Mouse (Mus musculus): ENCODE measurements around the gene Hbs1l.
A peak's percentile ranks its signal among the peaks of the same experiment; 100 is the strongest.

Gene Hbs1l

DNA sequence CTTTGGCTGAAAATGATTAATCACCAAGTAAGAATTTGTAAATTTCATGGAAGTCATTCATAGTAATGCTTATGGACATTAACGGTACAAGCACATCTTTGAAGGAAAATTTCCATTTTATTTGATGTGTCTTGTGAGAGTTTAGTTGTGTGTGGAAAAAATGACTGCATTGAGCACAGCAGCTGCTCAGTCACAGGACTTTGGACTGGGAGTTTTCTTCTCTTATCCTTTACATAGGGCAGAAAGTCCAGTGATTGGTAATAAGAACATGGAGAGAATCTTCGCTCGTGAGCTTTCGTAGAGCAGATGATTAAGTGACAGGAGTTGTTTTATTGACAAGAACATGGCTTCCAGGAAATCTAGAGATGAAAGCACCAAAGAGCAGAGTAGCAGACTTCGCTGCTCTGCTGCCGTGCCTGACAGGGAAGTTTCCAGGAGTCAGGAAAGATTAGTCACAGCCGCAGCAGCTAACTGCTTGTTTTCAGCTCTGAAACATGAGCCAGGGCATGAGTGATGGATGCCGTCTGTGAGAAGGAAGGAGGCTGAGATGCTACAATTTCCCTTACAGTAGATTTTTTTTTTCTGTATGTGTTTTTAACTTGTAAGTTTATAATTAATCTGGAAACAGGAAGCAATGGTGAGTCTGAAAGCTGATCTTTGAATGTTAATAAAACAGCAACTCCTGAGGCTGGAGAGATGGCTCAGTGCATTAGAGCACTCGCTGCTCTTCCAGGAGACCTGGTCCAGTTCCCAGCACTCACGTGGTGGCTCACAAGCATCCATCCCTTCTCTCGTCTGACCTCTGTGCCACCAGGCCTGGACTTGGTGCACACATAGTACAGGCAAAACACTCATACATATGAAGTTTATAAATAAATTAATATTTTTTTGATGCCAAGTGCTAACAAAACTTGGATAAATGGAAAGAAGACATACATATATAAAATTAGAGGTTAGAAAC, 9.2 kb downstream of the Hbs1l start:
- DNase-seq (ENCODE audit: low spot score in 2 of 2), result no peak

DNA sequence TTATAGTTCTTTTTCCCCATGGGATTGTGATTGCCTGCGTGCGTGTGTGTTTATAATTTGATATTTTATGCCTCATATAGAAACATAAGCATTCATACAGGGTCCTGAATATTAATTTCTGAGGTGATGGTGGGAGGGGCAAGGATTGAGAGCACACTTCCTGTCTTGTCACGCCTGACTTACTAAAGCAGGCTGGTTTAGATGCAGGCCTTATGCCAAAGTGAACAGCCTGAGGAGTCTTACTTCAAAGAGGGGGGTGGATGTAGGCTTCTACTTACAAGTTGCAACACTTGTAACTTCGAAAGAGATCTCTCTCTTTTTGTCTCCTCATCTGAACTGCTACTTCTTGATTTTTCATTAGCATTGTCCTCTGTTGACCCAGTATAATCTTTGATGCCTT, 18.0 kb downstream of the Hbs1l start:
- no peak for DNase-seq (ENCODE audit: low spot score in 2 of 2)

GRCm38 (mm10) chr10:21316123-21316522, 20.3 kb downstream of the Hbs1l start:
- no peak for DNase-seq (ENCODE audit: low spot score in 2 of 2)

DNA sequence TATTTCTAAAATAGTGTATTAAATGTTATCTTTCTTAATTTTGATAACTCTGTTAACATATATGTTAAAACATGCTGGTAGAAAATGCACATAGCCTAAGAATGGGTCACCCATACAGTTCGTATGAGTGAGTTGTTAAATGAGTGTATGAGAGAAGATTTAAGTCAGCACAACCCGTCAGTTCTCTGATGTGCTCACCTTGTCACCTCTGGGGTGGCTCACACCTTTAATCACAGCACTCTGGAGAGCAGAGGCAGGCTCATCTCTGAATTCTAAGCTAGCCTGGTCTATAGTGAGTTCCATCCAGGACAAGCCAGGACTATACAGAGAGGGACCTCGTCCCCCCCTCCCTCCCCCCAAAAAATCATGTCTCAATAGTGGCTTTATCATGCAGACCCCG, 22.5 kb downstream of the Hbs1l start:
- DNase-seq (ENCODE audit: low spot score in 2 of 2), result no peak

GRCm38 (mm10) chr10:21318996-21319395, 23.2 kb downstream of the Hbs1l start:
- no peak for DNase-seq (ENCODE audit: low spot score in 2 of 2)

DNA sequence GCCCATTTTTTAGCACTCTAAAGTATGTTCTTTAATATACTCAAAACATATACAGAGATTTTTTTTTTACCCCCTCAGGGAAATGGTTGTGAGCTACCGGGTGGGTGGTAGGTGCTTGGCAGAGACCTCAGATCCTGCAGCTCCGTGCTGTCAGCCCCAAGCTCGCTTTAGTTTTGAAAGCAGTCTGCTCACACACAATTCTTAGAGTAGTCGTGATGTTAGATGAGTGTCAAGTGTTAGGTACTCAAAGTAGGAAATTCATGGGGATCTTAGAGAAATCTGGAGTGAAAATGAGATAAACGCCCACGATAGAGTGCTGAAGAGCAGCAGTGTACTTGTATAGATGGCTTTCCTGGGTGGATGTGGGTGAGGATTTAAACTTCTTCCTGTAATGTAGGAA, 24.8 kb downstream of the Hbs1l start:
- no peak for DNase-seq (ENCODE audit: low spot score in 2 of 2)

GRCm38 (mm10) chr10:21326352-21326751, 30.6 kb downstream of the Hbs1l start:
- DNase-seq (ENCODE audit: low spot score in 2 of 2), result no peak

DNA sequence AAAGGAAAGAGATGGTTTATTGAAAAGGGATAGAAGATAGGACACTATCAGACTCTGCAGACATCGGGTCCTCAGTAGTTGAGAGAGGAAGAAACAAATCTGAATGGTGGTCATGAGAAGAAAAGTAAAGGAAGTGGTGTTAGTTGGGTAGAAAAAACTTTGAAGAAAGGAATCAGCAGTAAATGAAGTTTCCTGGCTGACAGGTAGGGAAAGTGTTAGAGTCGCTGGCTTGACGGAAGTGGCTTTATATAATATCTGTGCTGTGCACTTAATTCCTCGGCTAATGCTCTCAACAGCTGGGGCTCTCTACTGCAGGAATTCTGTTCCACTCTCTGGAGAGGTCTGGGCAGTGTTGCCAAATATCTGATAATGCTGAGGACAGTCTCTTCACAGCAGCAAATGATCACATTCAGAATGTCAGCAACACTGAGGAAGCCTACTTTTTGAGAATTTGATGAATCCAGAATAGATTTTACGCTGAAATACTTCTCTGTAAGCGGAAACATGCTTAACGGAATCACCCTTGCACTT, 31.9 kb downstream of the Hbs1l start:
- DNase-seq (ENCODE audit: low spot score in 2 of 2), result no peak

- DNase-seq (ENCODE audit: low spot score in 2 of 2), result no peak
Measured at GRCm38 (mm10) chr10:21334349-21335105, 38.7 kb downstream of the Hbs1l start.

DNA sequence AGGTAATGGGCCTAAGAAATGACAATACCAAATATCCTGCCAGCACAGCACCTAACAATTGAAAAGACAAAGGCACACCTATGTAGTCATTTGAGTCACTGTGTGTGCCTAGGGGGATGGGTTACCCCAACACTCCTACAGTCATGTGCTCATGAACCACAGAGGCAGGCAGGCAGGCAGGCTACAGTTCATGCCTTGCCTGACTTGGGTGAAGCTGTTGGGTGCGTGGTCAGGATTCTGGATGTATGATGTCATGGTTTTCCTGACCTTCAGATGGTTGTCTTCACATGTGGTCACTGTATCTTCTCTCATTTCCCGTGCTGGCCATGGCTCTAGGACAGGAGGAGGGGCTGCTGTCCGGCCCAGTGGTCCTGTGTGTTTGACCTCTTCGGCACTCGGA, 39.8 kb downstream of the Hbs1l start:
- DNase-seq (ENCODE audit: low spot score in 2 of 2), result no peak

DNA sequence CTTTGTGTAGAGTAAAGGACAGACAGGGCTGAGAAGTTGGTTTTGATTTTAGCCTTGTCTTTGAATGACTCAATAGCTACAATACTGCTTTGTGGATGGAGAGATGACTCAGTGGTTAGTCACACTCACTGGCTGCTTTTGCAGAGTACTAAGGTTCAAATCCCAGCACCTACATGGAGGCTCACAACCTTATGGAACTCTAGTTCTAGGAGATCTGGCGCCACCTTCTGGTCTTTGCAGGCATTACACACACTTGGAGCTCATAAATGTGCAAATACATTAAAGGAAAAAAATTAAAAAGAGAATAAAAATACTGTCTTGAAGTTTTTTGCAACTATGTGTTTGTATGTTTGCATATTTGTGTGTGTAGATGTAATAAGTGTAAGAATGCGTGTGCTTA, 41.4 kb downstream of the Hbs1l start:
- peak; percentile 42 to 69 for DNase-seq (ENCODE audit: low spot score in 2 of 2)

- DNase-seq (ENCODE audit: low spot score in 2 of 2), result no peak
Measured at GRCm38 (mm10) chr10:21341706-21342105, 45.9 kb downstream of the Hbs1l start.

DNA sequence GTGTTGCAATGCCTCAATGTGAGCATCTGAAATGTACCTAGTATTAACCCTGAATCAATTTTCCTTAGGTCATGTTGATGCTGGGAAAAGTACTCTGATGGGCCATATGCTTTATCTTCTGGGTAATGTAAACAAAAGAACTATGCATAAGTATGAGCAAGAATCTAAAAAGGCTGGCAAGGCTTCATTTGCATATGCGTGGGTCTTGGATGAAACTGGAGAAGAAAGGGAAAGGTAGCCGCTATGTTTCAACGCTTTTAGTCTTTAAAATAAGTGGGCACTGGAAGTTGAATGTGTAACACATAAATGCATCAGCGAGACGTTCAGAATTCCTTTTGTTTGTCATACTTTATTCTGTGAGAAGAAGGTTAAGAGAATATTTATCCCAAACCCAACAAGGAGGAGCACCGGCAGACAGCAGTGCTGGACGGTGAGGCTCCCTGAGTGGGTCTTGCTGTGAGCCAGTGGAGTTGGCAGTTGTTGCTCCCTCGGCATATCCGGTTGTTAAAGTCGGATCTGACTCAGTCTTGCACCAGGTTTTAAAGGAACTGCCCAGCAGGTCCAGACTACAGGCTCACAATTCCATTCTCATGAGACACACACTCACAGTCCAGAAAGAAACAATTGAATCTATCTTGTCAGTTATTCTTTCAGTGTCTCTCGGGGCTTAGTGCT, 46.7 kb downstream of the Hbs1l start:
- DNase-seq (ENCODE audit: low spot score in 2 of 2), result no peak

- DNase-seq (ENCODE audit: low spot score in 2 of 2), result no peak
Measured at GRCm38 (mm10) chr10:21347332-21347731, 51.6 kb downstream of the Hbs1l start.

- no peak for DNase-seq (ENCODE audit: low spot score in 2 of 2)
Measured at GRCm38 (mm10) chr10:21349449-21349848, 53.7 kb downstream of the Hbs1l start.

DNA sequence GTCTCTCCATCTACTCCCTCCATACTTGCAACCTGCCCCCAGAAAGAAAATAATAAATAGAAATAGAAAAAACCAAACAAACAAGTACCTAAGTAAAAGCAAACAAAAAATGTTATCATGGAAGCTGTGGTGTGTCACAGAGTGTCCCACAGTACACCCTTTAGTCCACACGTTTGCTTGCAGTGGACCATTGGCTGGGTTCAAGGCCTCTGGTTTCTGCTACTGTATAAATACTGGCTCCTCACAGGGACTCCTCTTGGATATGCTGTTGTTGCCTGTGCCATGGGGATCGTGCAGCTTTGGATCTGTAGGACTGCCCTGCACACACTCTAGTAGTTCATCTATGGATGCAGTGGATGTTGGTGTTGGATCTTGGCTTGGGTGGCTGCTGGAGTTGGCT, 54.2 kb downstream of the Hbs1l start:
- no peak for DNase-seq (ENCODE audit: low spot score in 2 of 2)

GRCm38 (mm10) chr10:21350531-21351515, 55.0 kb downstream of the Hbs1l start:
- no peak for DNase-seq (ENCODE audit: low spot score in 2 of 2)

DNA sequence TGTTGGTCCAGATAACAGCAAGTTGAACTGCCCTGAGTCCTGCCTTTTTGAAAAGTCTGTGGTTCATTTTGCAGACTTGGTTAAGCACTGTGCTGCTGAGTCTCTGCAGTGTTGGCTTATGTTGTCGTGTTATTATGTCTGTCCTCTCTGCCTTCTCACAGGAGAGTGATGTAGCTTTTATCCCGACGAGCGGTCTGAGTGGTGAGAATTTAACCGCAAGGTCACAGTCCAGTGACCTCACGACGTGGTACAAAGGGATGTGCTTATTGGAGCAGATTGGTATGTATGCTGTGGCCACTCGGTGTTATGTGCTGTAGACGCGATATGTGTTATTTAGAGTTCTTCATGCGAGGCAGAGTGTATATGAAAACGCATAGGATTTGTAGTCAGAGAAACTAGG, 56.0 kb downstream of the Hbs1l start:
- DNase-seq (ENCODE audit: low spot score in 2 of 2), result no peak

- no peak for DNase-seq (ENCODE audit: low spot score in 2 of 2)
Measured at GRCm38 (mm10) chr10:21353890-21354289, 58.1 kb downstream of the Hbs1l start.

DNA sequence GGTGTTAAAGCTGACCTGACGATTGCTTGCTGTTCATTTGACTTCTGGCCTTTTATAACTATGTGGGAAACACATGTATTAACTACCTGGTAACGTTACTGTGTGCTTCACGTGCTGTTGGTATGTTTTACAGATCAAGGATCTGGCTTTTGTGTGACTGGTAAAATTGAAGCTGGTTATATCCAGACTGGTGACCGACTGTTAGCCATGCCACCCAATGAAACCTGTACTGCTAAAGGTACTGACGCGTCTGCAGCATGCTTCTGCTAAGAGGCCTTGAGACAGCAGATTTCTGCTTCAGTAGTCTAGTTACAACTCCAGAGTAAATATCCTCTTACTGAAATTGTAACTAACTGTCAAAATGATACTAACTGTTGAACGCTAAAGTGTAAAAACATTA, 58.7 kb downstream of the Hbs1l start:
- DNase-seq (ENCODE audit: low spot score in 2 of 2), result no peak

DNA sequence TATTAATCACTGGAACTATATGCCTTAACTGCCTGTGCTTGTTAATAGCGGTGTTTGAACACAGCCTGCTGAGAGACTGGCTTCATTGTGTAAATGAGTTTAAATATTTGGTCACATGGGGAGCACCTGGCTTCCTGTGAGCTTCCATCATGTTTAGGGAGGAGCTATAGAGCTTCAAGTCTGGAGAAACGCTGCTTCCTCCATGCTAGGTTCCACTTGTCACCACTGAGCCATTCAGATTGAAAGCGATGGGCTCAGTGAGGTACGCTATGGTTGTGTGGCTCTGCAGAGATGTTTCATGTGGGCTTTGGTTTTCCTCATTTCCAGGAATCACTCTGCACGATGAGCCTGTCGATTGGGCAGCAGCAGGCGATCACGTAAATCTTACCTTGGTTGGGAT, 62.2 kb downstream of the Hbs1l start:
- DNase-seq (ENCODE audit: low spot score in 2 of 2), result no peak
